Mouse (Mus musculus): ENCODE data around the gene Igfbp2.

DNA sequence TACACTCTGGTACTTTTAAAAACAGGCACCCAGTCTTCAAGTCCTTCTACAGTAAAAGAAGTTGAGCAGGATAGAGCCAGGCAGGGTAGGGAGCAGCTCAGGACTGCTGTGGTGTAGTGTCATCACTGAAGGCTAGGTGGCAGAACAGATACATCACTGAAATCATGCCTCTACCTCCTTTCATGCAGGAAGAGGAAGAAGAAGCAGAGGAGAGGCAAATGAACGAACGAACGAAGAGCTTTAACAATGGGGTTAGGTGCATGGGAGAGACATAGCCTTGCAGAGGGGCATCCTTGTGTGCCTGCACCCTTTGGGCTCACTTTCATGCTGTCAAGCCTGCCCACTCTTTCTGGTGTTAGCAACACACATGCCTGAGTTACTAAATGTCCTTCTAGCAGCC, 53.6 kb downstream of the Igfbp2 start:
- TF ChIP-seq GATA1 (IDR thresholded peaks at IDR 0.05; ENCODE audit: low read length) (no peak), TAL1 (IDR thresholded peaks at IDR 0.05; ENCODE audit: low read length) (no peak)

All from erythroblast, embryonic 14.5 days (primary cell).